ENCODE assay signal across 28 mouse cellular contexts in genomic region chr4:27945351-27945750, GRCm38 (mm10).
A peak's percentile ranks its signal among the peaks of the same experiment; 100 is the strongest.
DNase-seq lines count a peak whose midpoint lies in the region; ATAC-seq and TF ChIP-seq lines count a peak whose summit lies in the region.
"Had no signal": no experiment of that assay in that cellular context is flagged by ENCODE, and none has a peak within 500 bp of the region (broad histone marks: within the 10 kb centered on the region; RNA-seq: fewer than 3 reads in every experiment).

No protein-coding gene starts in this region.

- no peaks in the 10 kb centered on the region for H3K27me3 ChIP-seq in forebrain, postnatal 0 days (ENCODE audit: insufficient read depth, low read length)
- H3K27me3 ChIP-seq in forebrain, embryonic 16.5 days (replicated peaks; ENCODE audit: control insufficient read depth, insufficient read depth, low read length), result no peaks in the 10 kb centered on the region
- H3K27me3 ChIP-seq in hindbrain, embryonic 12.5 days, result no peaks in the 10 kb centered on the region
- no peaks in the 10 kb centered on the region for H3K27me3 ChIP-seq in hindbrain, postnatal 0 days (ENCODE audit: insufficient read depth, low read length)
- H3K27me3 ChIP-seq in midbrain, embryonic 13.5 days, result peaks cover 11% of the 10 kb centered on the region
- peaks cover 8% of the 10 kb centered on the region; the same call in 1 of the 2 replicates for H3K27me3 ChIP-seq in midbrain, embryonic 10.5 days (ENCODE audit: low read depth, poor library complexity, severe bottlenecking)
- no peaks in the 10 kb centered on the region for H3K27me3 ChIP-seq in hindbrain, embryonic 14.5 days (ENCODE audit: control insufficient read depth, insufficient read depth, low read length)
- H3K27me3 ChIP-seq: embryonic facial prominence, embryonic 12.5 days; embryonic facial prominence, embryonic 15.5 days; forebrain, embryonic 12.5 days; heart, embryonic 12.5 days; heart, embryonic 15.5 days; hindbrain, embryonic 15.5 days had no signal

- no peak overlapping the region for H3K9ac ChIP-seq in forebrain, postnatal 0 days
- H3K9ac ChIP-seq in forebrain, embryonic 16.5 days (replicated peaks; ENCODE audit: low read depth, low read length), result no peak overlapping the region
- H3K9ac ChIP-seq in hindbrain, embryonic 12.5 days, result no peak overlapping the region
- H3K9ac ChIP-seq in hindbrain, postnatal 0 days (replicated peaks; ENCODE audit: low read length), result no peak overlapping the region
- no peak overlapping the region for H3K9ac ChIP-seq in midbrain, embryonic 13.5 days (replicated peaks)
- no peak overlapping the region for H3K9ac ChIP-seq in hindbrain, embryonic 14.5 days
- H3K9ac ChIP-seq: embryonic facial prominence, embryonic 12.5 days; embryonic facial prominence, embryonic 15.5 days; forebrain, embryonic 12.5 days; heart, embryonic 12.5 days; heart, embryonic 15.5 days; hindbrain, embryonic 15.5 days had no signal

- H3K4me2 ChIP-seq in forebrain, postnatal 0 days (ENCODE audit: low read depth), result no peak overlapping the region
- H3K4me2 ChIP-seq in forebrain, embryonic 16.5 days (ENCODE audit: low read length), result no peak overlapping the region
- no peak overlapping the region for H3K4me2 ChIP-seq in hindbrain, embryonic 12.5 days (replicated peaks)
- no peak overlapping the region for H3K4me2 ChIP-seq in hindbrain, postnatal 0 days (ENCODE audit: low read depth, low read length)
- no peak overlapping the region for H3K4me2 ChIP-seq in midbrain, embryonic 13.5 days (replicated peaks)
- no peak overlapping the region for H3K4me2 ChIP-seq in hindbrain, embryonic 14.5 days (replicated peaks)
- H3K4me2 ChIP-seq: embryonic facial prominence, embryonic 12.5 days; embryonic facial prominence, embryonic 15.5 days; forebrain, embryonic 12.5 days; heart, embryonic 12.5 days; heart, embryonic 15.5 days; hindbrain, embryonic 15.5 days had no signal

- H3K4me3 ChIP-seq in forebrain, postnatal 0 days (ENCODE audit: low read depth, low read length), result no peak overlapping the region
- no peak overlapping the region for H3K4me3 ChIP-seq in forebrain, embryonic 16.5 days (replicated peaks; ENCODE audit: low read length)
- H3K4me3 ChIP-seq in hindbrain, embryonic 12.5 days, result no peak overlapping the region
- H3K4me3 ChIP-seq in hindbrain, postnatal 0 days (ENCODE audit: low read length), result no peak overlapping the region
- no peak overlapping the region for H3K4me3 ChIP-seq in midbrain, embryonic 13.5 days (replicated peaks)
- H3K4me3 ChIP-seq in midbrain, embryonic 10.5 days, result no peak overlapping the region
- no peak overlapping the region for H3K4me3 ChIP-seq in hindbrain, embryonic 14.5 days (replicated peaks; ENCODE audit: low read length)
- H3K4me3 ChIP-seq: embryonic facial prominence, embryonic 12.5 days; embryonic facial prominence, embryonic 15.5 days; forebrain, embryonic 12.5 days; heart, embryonic 12.5 days; heart, embryonic 15.5 days; hindbrain, embryonic 15.5 days had no signal

- DNase-seq in forebrain, postnatal 0 days, result peak; percentile 8
- no peak for DNase-seq in hindbrain, postnatal 0 days (ENCODE audit: low spot score)
- DNase-seq in midbrain, embryonic 10.5 days (ENCODE audit: low spot score), result no peak
- DNase-seq in hindbrain, embryonic 14.5 days (ENCODE audit: low spot score), result peak; percentile 20
- no peak for DNase-seq in thymus, postnatal 10 days (ENCODE audit: low spot score in 2 of 2)
- DNase-seq: adrenal gland, adult 2 months; adrenal gland, postnatal 25 days; cerebellum, adult 11 months; cerebellum, adult 2 months; cerebellum, adult 9-11 months; cerebellum, postnatal 25 days; gastrocnemius, postnatal 25 days; heart, adult 18-20 months; heart, postnatal 10 days; heart, postnatal 36 days; kidney, adult 18-20 months had no signal

- TF ChIP-seq CTCF in forebrain, postnatal 0 days (IDR thresholded peaks at IDR 0.05; ENCODE audit: low read depth), result no peak
- TF ChIP-seq CTCF in hindbrain, postnatal 0 days (IDR thresholded peaks at IDR 0.05; ENCODE audit: low read depth), result no peak

- 43% methylated on average over 2 of the region's 2 CpGs for WGBS in forebrain, postnatal 0 days
- WGBS in forebrain, embryonic 16.5 days, result 47% methylated on average over 2 of the region's 2 CpGs
- 56% methylated on average over 2 of the region's 2 CpGs for WGBS in hindbrain, embryonic 12.5 days
- 51% methylated on average over 2 of the region's 2 CpGs for WGBS in hindbrain, postnatal 0 days
- 34% methylated on average over 2 of the region's 2 CpGs for WGBS in midbrain, embryonic 13.5 days
- WGBS in midbrain, embryonic 10.5 days, result 69% methylated on average over 2 of the region's 2 CpGs
- WGBS in hindbrain, embryonic 14.5 days, result 36% methylated on average over 2 of the region's 2 CpGs

- no peak overlapping the region; the same call in 1 of the 2 replicates for H3K27ac ChIP-seq in forebrain, postnatal 0 days (ENCODE audit: low read depth, low read length)
- H3K27ac ChIP-seq in forebrain, embryonic 16.5 days (ENCODE audit: low read length), result no peak overlapping the region
- no peak overlapping the region for H3K27ac ChIP-seq in hindbrain, embryonic 12.5 days
- no peak overlapping the region for H3K27ac ChIP-seq in hindbrain, postnatal 0 days
- no peak overlapping the region for H3K27ac ChIP-seq in midbrain, embryonic 13.5 days
- no peak overlapping the region for H3K27ac ChIP-seq in midbrain, embryonic 10.5 days (replicated peaks)
- no peak overlapping the region for H3K27ac ChIP-seq in hindbrain, embryonic 14.5 days
- H3K27ac ChIP-seq: embryonic facial prominence, embryonic 12.5 days; embryonic facial prominence, embryonic 15.5 days; forebrain, embryonic 12.5 days; heart, embryonic 15.5 days; hindbrain, embryonic 15.5 days had no signal

- no peaks in the 10 kb centered on the region for H3K36me3 ChIP-seq in forebrain, postnatal 0 days (ENCODE audit: insufficient read depth)
- H3K36me3 ChIP-seq in forebrain, embryonic 16.5 days (ENCODE audit: control insufficient read depth, insufficient read depth), result no peaks in the 10 kb centered on the region
- H3K36me3 ChIP-seq in hindbrain, embryonic 12.5 days, result no peaks in the 10 kb centered on the region
- H3K36me3 ChIP-seq in hindbrain, postnatal 0 days (ENCODE audit: insufficient read depth, low read length), result no peaks in the 10 kb centered on the region
- H3K36me3 ChIP-seq in midbrain, embryonic 13.5 days, result no peaks in the 10 kb centered on the region
- H3K36me3 ChIP-seq in midbrain, embryonic 10.5 days, result no peaks in the 10 kb centered on the region
- no peaks in the 10 kb centered on the region for H3K36me3 ChIP-seq in hindbrain, embryonic 14.5 days (replicated peaks; ENCODE audit: control insufficient read depth, insufficient read depth)
- H3K36me3 ChIP-seq: embryonic facial prominence, embryonic 12.5 days; embryonic facial prominence, embryonic 15.5 days; forebrain, embryonic 12.5 days; heart, embryonic 12.5 days; heart, embryonic 15.5 days; hindbrain, embryonic 15.5 days had no signal

- H3K4me1 ChIP-seq in forebrain, postnatal 0 days (ENCODE audit: insufficient read depth), result no peaks in the 10 kb centered on the region
- H3K4me1 ChIP-seq in forebrain, embryonic 16.5 days (replicated peaks; ENCODE audit: control insufficient read depth, insufficient read depth, low read length), result no peaks in the 10 kb centered on the region
- no peaks in the 10 kb centered on the region for H3K4me1 ChIP-seq in hindbrain, embryonic 12.5 days
- no peaks in the 10 kb centered on the region for H3K4me1 ChIP-seq in hindbrain, postnatal 0 days (ENCODE audit: insufficient read depth, low read length)
- H3K4me1 ChIP-seq in midbrain, embryonic 13.5 days (replicated peaks), result peaks cover 8% of the 10 kb centered on the region; the same call in 1 of the 2 replicates
- H3K4me1 ChIP-seq in midbrain, embryonic 10.5 days, result peaks cover 21% of the 10 kb centered on the region
- no peaks in the 10 kb centered on the region for H3K4me1 ChIP-seq in hindbrain, embryonic 14.5 days (replicated peaks; ENCODE audit: control insufficient read depth, insufficient read depth, low read length)
- H3K4me1 ChIP-seq: embryonic facial prominence, embryonic 12.5 days; embryonic facial prominence, embryonic 15.5 days; heart, embryonic 12.5 days; heart, embryonic 15.5 days; hindbrain, embryonic 15.5 days had no signal

- H3K9me3 ChIP-seq in forebrain, postnatal 0 days (ENCODE audit: low read length), result no peaks in the 10 kb centered on the region
- no peaks in the 10 kb centered on the region for H3K9me3 ChIP-seq in forebrain, embryonic 16.5 days (ENCODE audit: control insufficient read depth, low read length)
- H3K9me3 ChIP-seq in hindbrain, embryonic 12.5 days (replicated peaks), result no peaks in the 10 kb centered on the region
- H3K9me3 ChIP-seq in hindbrain, postnatal 0 days (ENCODE audit: low read length), result no peaks in the 10 kb centered on the region
- H3K9me3 ChIP-seq in midbrain, embryonic 13.5 days, result no peaks in the 10 kb centered on the region
- H3K9me3 ChIP-seq in midbrain, embryonic 10.5 days (replicated peaks), result no peaks in the 10 kb centered on the region
- H3K9me3 ChIP-seq in hindbrain, embryonic 14.5 days (ENCODE audit: control insufficient read depth, low read length), result no peaks in the 10 kb centered on the region
- H3K9me3 ChIP-seq: embryonic facial prominence, embryonic 12.5 days; embryonic facial prominence, embryonic 15.5 days; forebrain, embryonic 12.5 days; heart, embryonic 12.5 days; heart, embryonic 15.5 days; hindbrain, embryonic 15.5 days had no signal

- ATAC-seq in forebrain, postnatal 0 days, result peak; percentile 59; the same call in 1 of the 2 replicates
- no peak for ATAC-seq in forebrain, embryonic 16.5 days
- ATAC-seq in hindbrain, embryonic 12.5 days (ENCODE audit: low FRiP score), result peak; percentile 43; the same call in 1 of the 2 replicates
- no peak for ATAC-seq in hindbrain, postnatal 0 days
- ATAC-seq in midbrain, embryonic 13.5 days, result 0 out of 2 replicates have a peak, but pooled peaks have one; percentile 48
- ATAC-seq in hindbrain, embryonic 14.5 days (ENCODE audit: low FRiP score), result no peak
- ATAC-seq: CD4-positive, CD25-positive, alpha-beta regulatory T cell, adult 4 months; inflammation-experienced regulatory T-cells, adult 6 months; intestine, embryonic 16.5 days had no signal

Comparison
In these comparisons a context has a peak if more than half of its experiments do, and no peak if none do; other contexts are left out.
1. ATAC-seq: peak in forebrain, postnatal 0 days (single experiment), hindbrain, embryonic 12.5 days (single experiment) and midbrain, embryonic 13.5 days (single experiment); none in forebrain, embryonic 16.5 days (single experiment), hindbrain, postnatal 0 days (single experiment) and hindbrain, embryonic 14.5 days (single experiment).
2. DNase-seq: peak in forebrain, postnatal 0 days (single experiment) and hindbrain, embryonic 14.5 days (single experiment); none in hindbrain, postnatal 0 days (single experiment), midbrain, embryonic 10.5 days (single experiment) and thymus, postnatal 10 days (0 of 2).